Mouse (Mus musculus): ENCODE measurements around the gene Wdr82. TPM values are rescaled to one million over a fixed set of nuclear protein-coding genes. Genes with fewer than 3 reads are reported as not detected.

The Wdr82 gene
- polyA plus RNA-seq, 1 experiment: 17.7 TPM

DNA sequence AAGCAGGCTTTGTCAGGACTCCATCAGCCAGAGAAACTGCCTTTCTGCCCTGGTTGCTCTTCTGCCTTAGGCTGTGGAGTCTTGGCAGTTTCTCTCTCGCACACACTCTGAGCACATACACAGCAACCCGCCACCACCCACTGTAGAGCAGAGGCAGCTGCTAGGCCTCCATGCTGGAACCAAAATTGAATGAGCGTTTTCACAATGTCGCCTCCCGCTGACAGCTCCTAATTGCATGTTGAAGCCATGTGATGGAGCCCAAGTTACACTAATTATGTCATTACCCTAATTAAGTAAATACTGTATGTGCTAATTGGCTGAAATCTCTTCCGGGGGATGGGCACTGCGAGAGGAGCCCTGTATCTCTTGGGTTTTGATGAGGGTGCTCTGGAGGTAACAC, 26.6 kb upstream of the Wdr82 start:
- TF ChIP-seq POLR2A (IDR thresholded peaks at IDR 0.05; ENCODE audit: borderline replicate concordance, control insufficient read depth, low read depth, low read length) (no peak), CTCF (IDR thresholded peaks at IDR 0.05; ENCODE audit: control insufficient read depth, insufficient read depth, low read length) (no peak)
- WGBS: 84% methylated on average over 7 of the region's 7 CpGs
- Histone ChIP-seq H3K4me3 (replicated peaks; ENCODE audit: control insufficient read depth, low read depth, low read length) (no peak overlapping the region), H3K4me1 (ENCODE audit: control insufficient read depth, insufficient read depth, low read length) (peaks cover 2% of the 10 kb centered on the region; the same call in 1 of the 2 replicates), H3K27ac (ENCODE audit: control insufficient read depth, insufficient read depth, low read depth, low read length, poor library complexity) (no peak overlapping the region)

DNA sequence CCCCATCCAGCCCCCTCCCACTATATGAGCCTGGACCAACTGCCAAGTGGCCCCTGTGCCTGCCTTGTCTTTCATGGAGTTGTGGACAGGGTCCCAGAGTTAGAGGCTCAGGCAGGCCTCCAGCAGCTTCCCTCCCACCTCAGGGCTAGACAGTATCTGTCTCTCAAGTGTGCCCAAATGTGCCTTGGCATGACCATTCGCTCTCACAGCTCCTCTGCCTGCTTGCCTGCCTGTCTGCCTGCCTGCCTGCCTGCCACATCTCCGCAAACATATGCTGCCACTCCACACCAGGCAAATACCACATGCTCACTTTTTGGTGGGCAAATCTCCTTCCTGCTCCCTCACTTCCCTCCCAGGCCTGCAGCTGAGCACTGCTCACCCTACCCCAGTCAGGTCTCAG, 25.1 kb upstream of the Wdr82 start:
- TF ChIP-seq POLR2A (IDR thresholded peaks at IDR 0.05; ENCODE audit: borderline replicate concordance, control insufficient read depth, low read depth, low read length) (no peak), CTCF (IDR thresholded peaks at IDR 0.05; ENCODE audit: control insufficient read depth, insufficient read depth, low read length) (no peak)
- H3K4me1 ChIP-seq (ENCODE audit: control insufficient read depth, insufficient read depth, low read length): peaks cover 2% of the 10 kb centered on the region; the same call in 1 of the 2 replicates
- WGBS: 70% methylated on average over 2 of the region's 2 CpGs

DNA sequence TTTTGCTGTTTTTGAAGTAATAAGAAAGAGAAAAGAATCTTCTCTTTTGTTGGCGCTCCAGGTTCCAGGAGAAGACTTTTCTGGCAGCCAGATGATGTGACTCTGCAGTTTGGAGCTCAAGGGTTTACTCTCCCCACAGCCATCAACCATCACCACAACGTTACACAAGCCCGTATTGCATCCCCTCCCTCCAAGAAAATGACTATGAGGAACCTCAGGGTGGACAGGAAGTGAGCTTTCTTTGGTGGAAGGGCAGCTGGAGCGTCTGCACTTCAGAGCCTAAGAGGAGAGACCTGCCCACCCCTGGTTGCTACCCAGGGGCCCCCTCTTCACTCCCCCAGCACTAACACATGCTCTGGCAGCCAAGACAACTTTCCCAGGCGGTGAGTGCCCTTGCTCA, 23.4 kb upstream of the Wdr82 start:
- TF ChIP-seq CTCF (IDR thresholded peaks at IDR 0.05; ENCODE audit: control insufficient read depth, insufficient read depth, low read length) (no peak), POLR2A (IDR thresholded peaks at IDR 0.05; ENCODE audit: borderline replicate concordance, control insufficient read depth, low read depth, low read length) (no peak)
- Histone ChIP-seq H3K27ac (ENCODE audit: control insufficient read depth, insufficient read depth, low read depth, low read length, poor library complexity) (peak overlapping the region; percentile 27; the same call in 1 of the 2 replicates), H3K4me1 (ENCODE audit: control insufficient read depth, insufficient read depth, low read length) (peaks cover 2% of the 10 kb centered on the region; the same call in 1 of the 2 replicates), H3K4me3 (replicated peaks; ENCODE audit: control insufficient read depth, low read depth, low read length) (peak overlapping the region; percentile 51)
- 2% methylated on average over 5 of the region's 5 CpGs for WGBS

More for the DNA sequence above, 25.1 kb upstream of the Wdr82 start:
- no peak overlapping the region for H3K27ac ChIP-seq (ENCODE audit: control insufficient read depth, insufficient read depth, low read depth, low read length, poor library complexity)
- H3K4me3 ChIP-seq (replicated peaks; ENCODE audit: control insufficient read depth, low read depth, low read length): no peak overlapping the region

DNA sequence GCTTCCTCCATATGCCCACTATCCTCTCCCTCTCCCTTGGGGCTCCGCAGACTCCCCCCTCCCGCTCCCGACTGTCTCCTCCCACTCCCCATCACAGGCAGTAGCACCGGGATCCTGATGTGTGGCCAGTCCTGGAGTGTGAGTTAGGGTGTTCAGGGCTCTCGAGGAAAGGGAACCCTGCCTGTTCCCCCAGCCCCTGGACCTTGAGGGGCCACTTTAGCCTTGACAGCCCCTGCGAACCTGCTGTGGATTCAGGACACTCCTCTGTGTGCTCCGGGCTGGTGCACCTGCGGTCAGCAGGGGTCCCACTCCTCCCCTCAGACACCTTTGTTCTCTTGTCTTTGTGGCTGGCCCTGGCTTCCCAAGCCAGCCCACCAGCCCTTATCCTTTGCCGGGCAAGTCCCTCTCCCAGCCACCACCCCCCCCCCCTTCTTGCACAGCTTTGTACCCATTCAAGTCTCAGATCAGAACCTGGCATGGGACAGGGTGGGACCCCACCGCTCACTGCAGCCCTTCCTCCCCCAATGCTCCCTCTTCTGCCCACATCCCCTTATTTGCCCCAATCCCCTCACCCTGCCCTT, 22.8 kb upstream of the Wdr82 start:
- WGBS: 8% methylated on average over 10 of the region's 10 CpGs
- peak overlapping the region; percentile 27; the same call in 1 of the 2 replicates for H3K27ac ChIP-seq (ENCODE audit: control insufficient read depth, insufficient read depth, low read depth, low read length, poor library complexity)
- peaks cover 2% of the 10 kb centered on the region; the same call in 1 of the 2 replicates for H3K4me1 ChIP-seq (ENCODE audit: control insufficient read depth, insufficient read depth, low read length)
- no peak for TF ChIP-seq POLR2A (IDR thresholded peaks at IDR 0.05; ENCODE audit: borderline replicate concordance, control insufficient read depth, low read depth, low read length)
- TF ChIP-seq CTCF (IDR thresholded peaks at IDR 0.05; ENCODE audit: control insufficient read depth, insufficient read depth, low read length): no peak
- peak overlapping the region; percentile 51 for H3K4me3 ChIP-seq (replicated peaks; ENCODE audit: control insufficient read depth, low read depth, low read length)

GRCm38 (mm10) chr9:106148541-106149398, 22.0 kb upstream of the Wdr82 start:
- Histone ChIP-seq H3K4me3 (replicated peaks; ENCODE audit: control insufficient read depth, low read depth, low read length) (peak overlapping the region; percentile 51), H3K27ac (ENCODE audit: control insufficient read depth, insufficient read depth, low read depth, low read length, poor library complexity) (no peak overlapping the region), H3K4me1 (ENCODE audit: control insufficient read depth, insufficient read depth, low read length) (peaks cover 2% of the 10 kb centered on the region; the same call in 1 of the 2 replicates)
- WGBS: 2% methylated on average over 36 of the region's 36 CpGs
- no peak for TF ChIP-seq POLR2A (IDR thresholded peaks at IDR 0.05; ENCODE audit: borderline replicate concordance, control insufficient read depth, low read depth, low read length)
- TF ChIP-seq CTCF (IDR thresholded peaks at IDR 0.05; ENCODE audit: control insufficient read depth, insufficient read depth, low read length): no peak

DNA sequence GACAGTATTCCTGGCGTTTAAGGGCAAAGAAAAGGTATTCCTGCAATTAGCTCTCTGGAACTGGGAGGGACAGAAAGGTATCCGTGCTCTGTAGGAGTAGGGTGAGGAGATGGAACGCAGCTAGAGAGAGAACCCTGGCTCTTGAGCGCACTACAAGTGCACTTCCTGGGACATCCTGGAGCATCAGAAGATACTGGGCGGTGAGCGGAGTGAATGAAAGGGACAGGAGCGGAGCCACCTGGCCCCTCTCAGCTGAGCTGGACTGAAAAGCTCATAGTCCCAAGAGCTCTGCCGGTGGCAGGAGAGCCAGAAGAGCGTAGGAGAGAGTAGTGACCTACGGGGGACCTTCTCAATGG, 21.4 kb upstream of the Wdr82 start:
- WGBS: 54% methylated on average over 10 of the region's 10 CpGs
- no peak overlapping the region for H3K27ac ChIP-seq (ENCODE audit: control insufficient read depth, insufficient read depth, low read depth, low read length, poor library complexity)
- peaks cover 2% of the 10 kb centered on the region; the same call in 1 of the 2 replicates for H3K4me1 ChIP-seq (ENCODE audit: control insufficient read depth, insufficient read depth, low read length)
- TF ChIP-seq POLR2A (IDR thresholded peaks at IDR 0.05; ENCODE audit: borderline replicate concordance, control insufficient read depth, low read depth, low read length) (no peak), CTCF (IDR thresholded peaks at IDR 0.05; ENCODE audit: control insufficient read depth, insufficient read depth, low read length) (no peak)
- H3K4me3 ChIP-seq (replicated peaks; ENCODE audit: control insufficient read depth, low read depth, low read length): no peak overlapping the region

DNA sequence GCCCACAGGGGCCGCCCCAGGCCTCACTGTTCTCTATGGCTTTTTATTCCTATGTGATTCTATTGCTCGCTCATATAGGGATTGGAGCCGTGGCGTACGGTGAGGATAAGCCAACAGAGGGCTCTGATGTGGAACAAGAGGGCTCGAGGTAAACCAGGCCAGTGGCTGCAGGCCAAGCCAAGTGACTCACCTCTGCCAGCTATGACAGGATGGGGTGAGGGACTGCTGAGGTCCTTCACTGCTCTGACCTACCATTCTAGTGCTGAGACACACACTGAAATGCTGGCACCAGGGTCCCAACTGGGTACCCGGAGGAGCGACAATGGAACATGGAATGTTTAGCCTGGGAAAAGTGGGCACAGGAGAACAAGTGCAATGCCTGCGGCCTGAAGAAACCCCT, 16.6 kb upstream of the Wdr82 start:
- Histone ChIP-seq H3K27ac (ENCODE audit: control insufficient read depth, insufficient read depth, low read depth, low read length, poor library complexity) (no peak overlapping the region), H3K4me1 (ENCODE audit: control insufficient read depth, insufficient read depth, low read length) (no peaks in the 10 kb centered on the region), H3K4me3 (replicated peaks; ENCODE audit: control insufficient read depth, low read depth, low read length) (no peak overlapping the region)
- 66% methylated on average over 9 of the region's 9 CpGs for whole genome bisulfite sequencing
- TF ChIP-seq CTCF (IDR thresholded peaks at IDR 0.05; ENCODE audit: control insufficient read depth, insufficient read depth, low read length): no peak
- no peak for TF ChIP-seq POLR2A (IDR thresholded peaks at IDR 0.05; ENCODE audit: borderline replicate concordance, control insufficient read depth, low read depth, low read length)

- H3K4me1 ChIP-seq (ENCODE audit: control insufficient read depth, insufficient read depth, low read length): no peaks in the 10 kb centered on the region
- WGBS: 88% methylated on average over 5 of the region's 5 CpGs
- TF ChIP-seq POLR2A (IDR thresholded peaks at IDR 0.05; ENCODE audit: borderline replicate concordance, control insufficient read depth, low read depth, low read length) (no peak), CTCF (IDR thresholded peaks at IDR 0.05; ENCODE audit: control insufficient read depth, insufficient read depth, low read length) (peak; percentile 72)
- no peak overlapping the region for H3K4me3 ChIP-seq (replicated peaks; ENCODE audit: control insufficient read depth, low read depth, low read length)
- no peak overlapping the region for H3K27ac ChIP-seq (ENCODE audit: control insufficient read depth, insufficient read depth, low read depth, low read length, poor library complexity)
Observed at GRCm38 (mm10) chr9:106156419-106156818, 14.3 kb upstream of the Wdr82 start.

All from bone marrow, adult 2 months (tissue).